22 mouse cellular contexts compared by ENCODE assay signal in genomic region chr12:110636293-110636692, GRCm38 (mm10). TPM values are rescaled to one million over a fixed set of nuclear protein-coding genes. Genes with fewer than 3 reads are reported as not detected.
A peak's percentile ranks its signal among the peaks of the same experiment; 100 is the strongest.
DNase-seq lines count a peak whose midpoint lies in the region; ATAC-seq lines count a peak whose summit lies in the region.
"Had no signal": no experiment of that assay in that cellular context is flagged by ENCODE, and none has a peak within 500 bp of the region (broad histone marks: within the 10 kb centered on the region; RNA-seq: fewer than 3 reads in every experiment).

No protein-coding gene starts in this region.

- intact Hi-C loops in left cerebral cortex, postnatal 4 days (cut with DNase I): no loop called here

- no peak for DNase-seq in frontal cortex, postnatal 14 days (ENCODE audit: low spot score in 2 of 2)
- peak; percentile 43 to 56 for DNase-seq in left cerebral cortex, adult 18-20 months (ENCODE audit: low spot score in 2 of 2)
- no peak for DNase-seq in left cerebral cortex, postnatal 4 days
- peak; percentile 40 to 46 for DNase-seq in right cerebral cortex, adult 2 months (ENCODE audit: low spot score in 2 of 2)
- no peak for DNase-seq in right cerebral cortex, postnatal 25 days
- DNase-seq: adrenal gland, adult 8-10 months; adrenal gland, postnatal 25 days; cerebellum, adult 18-20 months; cerebellum, adult 9-10 months; cerebellum, postnatal 14 days; gastrocnemius, postnatal 10 days; gastrocnemius, postnatal 36 days; heart, adult 2 months; heart, postnatal 14 days had no signal

- peak; percentile 82 for ATAC-seq in frontal cortex, adult (ENCODE audit: low TSS enrichment)
- ATAC-seq: activated CD4-positive, CD25-positive, alpha-beta regulatory T cell, adult 4 months; forebrain, embryonic 13.5 days; forebrain, embryonic 16.5 days had no signal

RNA-seq across cellular contexts. Expression of gene Dync1h1, which starts 35.0 kb away (rescaled TPM):
- 100 to 1,000 TPM; 309 to 310 TPM for total RNA-seq in left cerebral cortex, adult 18-20 months (2021)
- total RNA-seq in left cerebral cortex, postnatal 4 days (2021): 100 to 1,000 TPM; 351 to 363 TPM

RNA-seq across cellular contexts. Expression of gene 1700001K19Rik, which starts 46.1 kb away (rescaled TPM):
- total RNA-seq in left cerebral cortex, adult 18-20 months (2021): not detected
- total RNA-seq in left cerebral cortex, postnatal 4 days (2021): not detected
- total RNA-seq: adrenal gland, adult 8-10 months; adrenal gland, postnatal 25 days; ES-E14; gastrocnemius, adult 18-20 months; gastrocnemius, postnatal 10 days; gastrocnemius, postnatal 36 days; granulocyte monocyte progenitor cell, adult 5-6 weeks; heart, adult 2 months; heart, postnatal 14 days; hematopoietic stem cell, adult 5-6 weeks had no signal

Comparison
In these comparisons a context has a peak if more than half of its experiments do, and no peak if none do; other contexts are left out.
1. DNase-seq: peak in left cerebral cortex, adult 18-20 months (2 of 2) and right cerebral cortex, adult 2 months (2 of 2); none in frontal cortex, postnatal 14 days (0 of 2), left cerebral cortex, postnatal 4 days (single experiment) and right cerebral cortex, postnatal 25 days (single experiment).